Mouse (Mus musculus): ENCODE measurements around the gene Cdca4. TPM values are rescaled to one million over a fixed set of nuclear protein-coding genes. Genes with fewer than 3 reads are reported as not detected.

Cdca4 gene
- polyA plus RNA-seq, 1 experiment from 2014 or later, result 144 TPM

DNA sequence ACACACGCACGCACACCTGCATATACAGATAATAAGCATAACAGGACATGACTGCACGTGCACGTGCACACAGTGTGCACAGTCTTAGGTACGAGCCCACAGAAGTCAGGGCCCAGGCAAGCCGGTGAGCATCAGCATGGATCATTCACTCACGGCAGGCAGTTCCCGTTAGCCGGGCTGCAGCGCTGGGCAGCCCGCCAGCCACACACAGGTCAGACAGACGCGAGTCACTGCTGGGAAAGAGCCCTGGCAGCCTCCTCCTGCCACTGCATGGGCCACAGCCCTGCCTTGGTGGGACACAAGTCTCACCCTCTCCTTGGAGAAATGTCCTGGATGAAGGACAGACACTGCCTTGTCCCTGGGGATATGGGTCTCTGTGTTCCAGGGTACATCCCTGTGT is 25.2 kb downstream of the Cdca4 start:
- WGBS, result 57% methylated on average over 13 of the region's 13 CpGs

GRCm38 (mm10) chr12:112802917-112803316 is 26.3 kb downstream of the Cdca4 start:
- H3K27me3 ChIP-seq, result peaks cover 30% of the 10 kb centered on the region
- H3K9me3 ChIP-seq, result no peaks in the 10 kb centered on the region
- H3K9ac ChIP-seq, result no peak overlapping the region
- no peak for ATAC-seq (ENCODE audit: insufficient number of reproducible peaks, insufficient read depth, low FRiP score, low TSS enrichment)
- peak overlapping the region; percentile 100 for H3K4me2 ChIP-seq (replicated peaks)
- H3K4me3 ChIP-seq, result no peak overlapping the region
- no peak overlapping the region for H3K27ac ChIP-seq
- H3K36me3 ChIP-seq, result no peaks in the 10 kb centered on the region
- H3K4me1 ChIP-seq, result 0 out of 2 replicates have a peak, but pooled peaks cover 10% of the 10 kb centered on the region
- WGBS, result 25% methylated on average over 3 of the region's 3 CpGs

More for the DNA sequence above, 25.2 kb downstream of the Cdca4 start:
- Histone ChIP-seq H3K36me3 (no peaks in the 10 kb centered on the region), H3K4me2 (replicated peaks) (no peak overlapping the region), H3K4me3 (no peak overlapping the region), H3K9me3 (no peaks in the 10 kb centered on the region), H3K27ac (no peak overlapping the region), H3K4me1 (peaks cover 15% of the 10 kb centered on the region; the same call in 1 of the 2 replicates), H3K27me3 (peaks cover 30% of the 10 kb centered on the region), H3K9ac (no peak overlapping the region)
- no peak for ATAC-seq (ENCODE audit: insufficient number of reproducible peaks, insufficient read depth, low FRiP score, low TSS enrichment)

- peak within 1 kb of the TSS; percentile 63 for H3K9ac ChIP-seq
- H3K36me3 ChIP-seq, result no peaks in the 10 kb centered on the region
- H3K4me1 ChIP-seq, result 0 out of 2 replicates have a peak, but pooled peaks cover 10% of the 10 kb centered on the region
- H3K27ac ChIP-seq, result no peak within 1 kb of the TSS
- WGBS, result 5% methylated on average over 59 of the region's 69 CpGs
- peaks cover 32% of the 10 kb centered on the region for H3K27me3 ChIP-seq
- peak within 1 kb of the TSS; percentile 100 for H3K4me2 ChIP-seq (replicated peaks)
- H3K9me3 ChIP-seq, result no peaks in the 10 kb centered on the region
- peak; percentile 53 for ATAC-seq (ENCODE audit: insufficient number of reproducible peaks, insufficient read depth, low FRiP score, low TSS enrichment)
- H3K4me3 ChIP-seq, result peak within 1 kb of the TSS; percentile 55
Measured at GRCm38 (mm10) chr12:112801864-112802846, 27.1 kb downstream of the Cdca4 start, which contains the start of gene Ahnak2. Ahnak2 (minus strand) TSS chr12:112802657.

DNA sequence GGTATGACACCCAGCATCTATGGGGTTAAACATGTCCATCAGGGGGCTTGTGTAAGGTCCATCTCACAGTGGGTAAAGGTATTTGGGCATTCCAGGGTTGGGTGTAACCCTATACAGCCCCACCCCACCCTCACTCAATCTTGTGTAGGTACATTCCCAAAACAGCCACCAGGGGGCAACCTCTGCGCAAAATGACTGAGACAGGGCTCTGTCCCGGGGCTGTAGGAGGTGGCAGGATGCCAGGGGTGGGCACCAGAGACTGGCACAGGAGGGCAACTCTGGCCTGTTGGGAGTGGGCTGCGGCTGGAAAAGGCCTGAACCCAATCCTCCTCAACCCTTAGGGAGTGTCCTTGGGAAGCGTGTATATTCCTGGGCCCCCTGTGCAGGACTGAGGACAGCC is 28.7 kb downstream of the Cdca4 start:
- ATAC-seq (ENCODE audit: insufficient number of reproducible peaks, insufficient read depth, low FRiP score, low TSS enrichment), result no peak
- no peak overlapping the region for H3K9ac ChIP-seq
- no peak overlapping the region for H3K4me2 ChIP-seq (replicated peaks)
- WGBS, result 14% methylated on average over 4 of the region's 4 CpGs
- H3K4me1 ChIP-seq, result peaks cover 15% of the 10 kb centered on the region; the same call in 1 of the 2 replicates
- no peak overlapping the region for H3K4me3 ChIP-seq
- H3K36me3 ChIP-seq, result no peaks in the 10 kb centered on the region
- peaks cover 31% of the 10 kb centered on the region for H3K27me3 ChIP-seq
- no peaks in the 10 kb centered on the region for H3K9me3 ChIP-seq
- H3K27ac ChIP-seq, result no peak overlapping the region

DNA sequence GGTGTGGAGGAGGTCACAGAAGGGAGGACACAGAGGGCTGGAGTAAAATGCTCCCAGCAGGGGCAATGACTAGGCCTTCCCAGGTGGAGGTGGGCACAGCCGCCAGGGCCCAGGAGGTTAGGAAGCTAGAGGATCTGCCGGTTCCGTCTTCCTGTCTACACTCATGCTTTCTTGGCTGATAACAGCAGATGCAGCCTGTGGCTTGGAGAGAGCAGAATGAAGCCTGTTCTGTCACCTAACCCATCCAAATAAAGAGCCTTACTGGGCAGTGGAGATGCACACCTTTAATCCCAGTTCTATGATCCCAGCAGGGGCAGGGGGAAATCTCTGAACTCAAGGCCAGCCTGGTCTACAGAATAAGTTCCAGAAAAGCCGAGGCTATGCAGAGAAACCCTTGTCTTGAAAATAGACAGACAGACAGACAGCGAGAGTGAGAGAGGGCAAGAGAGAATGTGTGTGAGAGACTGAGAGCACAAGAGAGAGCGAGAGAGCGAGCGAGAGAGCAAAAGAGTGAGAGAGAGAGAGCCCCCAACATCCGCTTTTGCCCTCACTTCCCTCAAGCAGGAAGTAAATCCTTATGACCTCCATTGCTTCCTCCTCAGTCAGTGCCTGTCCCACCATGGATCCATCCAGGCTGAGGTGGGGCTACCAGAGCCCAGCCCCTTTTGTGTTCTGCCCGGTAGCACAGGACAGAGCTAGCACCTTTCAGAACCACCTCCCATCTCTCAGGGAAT is 29.8 kb downstream of the Cdca4 start:
- ATAC-seq (ENCODE audit: insufficient number of reproducible peaks, insufficient read depth, low FRiP score, low TSS enrichment), result no peak
- H3K4me2 ChIP-seq (replicated peaks), result no peak overlapping the region
- WGBS, result 80% methylated on average over 10 of the region's 10 CpGs
- H3K27ac ChIP-seq, result no peak overlapping the region
- H3K4me3 ChIP-seq, result no peak overlapping the region
- peaks cover 31% of the 10 kb centered on the region for H3K27me3 ChIP-seq
- no peaks in the 10 kb centered on the region for H3K36me3 ChIP-seq
- H3K9me3 ChIP-seq, result no peaks in the 10 kb centered on the region
- H3K9ac ChIP-seq, result no peak overlapping the region
- peaks cover 18% of the 10 kb centered on the region; the same call in 1 of the 2 replicates for H3K4me1 ChIP-seq

GRCm38 (mm10) chr12:112798716-112799115 is 30.5 kb downstream of the Cdca4 start:
- H3K9me3 ChIP-seq, result no peaks in the 10 kb centered on the region
- no peak overlapping the region for H3K9ac ChIP-seq
- H3K36me3 ChIP-seq, result no peaks in the 10 kb centered on the region
- 74% methylated on average over 5 of the region's 5 CpGs for WGBS
- no peak overlapping the region for H3K27ac ChIP-seq
- H3K4me1 ChIP-seq, result peaks cover 21% of the 10 kb centered on the region; the same call in 1 of the 2 replicates
- no peak overlapping the region for H3K4me2 ChIP-seq (replicated peaks)
- peaks cover 31% of the 10 kb centered on the region for H3K27me3 ChIP-seq
- ATAC-seq (ENCODE audit: insufficient number of reproducible peaks, insufficient read depth, low FRiP score, low TSS enrichment), result no peak
- H3K4me3 ChIP-seq, result no peak overlapping the region

GRCm38 (mm10) chr12:112798332-112798681 is 30.9 kb downstream of the Cdca4 start:
- Histone ChIP-seq H3K4me3 (no peak overlapping the region), H3K27ac (no peak overlapping the region), H3K4me2 (replicated peaks) (no peak overlapping the region), H3K9ac (no peak overlapping the region), H3K4me1 (peaks cover 21% of the 10 kb centered on the region; the same call in 1 of the 2 replicates), H3K9me3 (no peaks in the 10 kb centered on the region), H3K36me3 (no peaks in the 10 kb centered on the region), H3K27me3 (peaks cover 30% of the 10 kb centered on the region)
- ATAC-seq (ENCODE audit: insufficient number of reproducible peaks, insufficient read depth, low FRiP score, low TSS enrichment), result no peak
- WGBS, result 27% methylated on average over 5 of the region's 5 CpGs

DNA sequence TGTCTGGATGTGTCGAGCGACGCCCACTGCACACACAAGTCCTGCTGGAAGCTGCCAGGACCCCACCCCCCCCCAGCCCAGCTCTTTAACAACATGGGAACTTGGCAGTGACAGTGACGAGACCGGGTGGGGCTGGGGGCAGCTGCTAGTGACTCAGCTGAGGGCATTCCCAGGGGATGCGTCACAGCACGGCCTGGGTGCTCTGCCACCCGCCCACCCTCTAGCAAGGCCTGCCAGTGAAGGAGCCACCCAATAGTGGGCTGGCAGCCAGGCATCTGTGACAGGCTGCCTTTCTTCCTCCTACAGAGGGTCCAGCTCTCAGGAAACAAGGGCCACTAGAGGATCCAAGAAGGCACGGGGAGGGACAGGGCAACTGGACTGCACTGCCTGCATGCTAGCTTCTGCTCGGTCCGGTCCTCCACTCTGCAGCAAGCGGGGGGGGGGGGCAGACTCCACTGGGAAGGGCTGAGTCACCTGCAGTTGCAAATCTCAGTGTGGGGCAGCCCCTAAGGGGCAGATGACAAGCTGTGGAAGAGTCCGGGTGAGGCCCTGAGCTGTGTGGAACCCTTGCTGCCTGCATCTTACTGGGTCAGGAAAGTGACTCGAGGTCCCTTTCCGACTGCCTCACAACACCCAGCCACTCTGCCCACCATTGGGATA is 31.4 kb downstream of the Cdca4 start:
- H3K4me3 ChIP-seq, result no peak overlapping the region
- H3K27ac ChIP-seq, result no peak overlapping the region
- WGBS, result 64% methylated on average over 15 of the region's 15 CpGs
- no peak overlapping the region for H3K4me2 ChIP-seq (replicated peaks)
- H3K9me3 ChIP-seq, result no peaks in the 10 kb centered on the region
- no peak for ATAC-seq (ENCODE audit: insufficient number of reproducible peaks, insufficient read depth, low FRiP score, low TSS enrichment)
- H3K9ac ChIP-seq, result no peak overlapping the region
- no peaks in the 10 kb centered on the region for H3K36me3 ChIP-seq
- H3K4me1 ChIP-seq, result peaks cover 21% of the 10 kb centered on the region; the same call in 1 of the 2 replicates
- peaks cover 26% of the 10 kb centered on the region for H3K27me3 ChIP-seq

GRCm38 (mm10) chr12:112796551-112797510 is 32.4 kb downstream of the Cdca4 start:
- H3K27ac ChIP-seq, result no peak overlapping the region
- H3K4me1 ChIP-seq, result peaks cover 19% of the 10 kb centered on the region; the same call in 1 of the 2 replicates
- H3K9ac ChIP-seq, result no peak overlapping the region
- H3K4me3 ChIP-seq, result no peak overlapping the region
- no peak for ATAC-seq (ENCODE audit: insufficient number of reproducible peaks, insufficient read depth, low FRiP score, low TSS enrichment)
- H3K27me3 ChIP-seq, result peaks cover 18% of the 10 kb centered on the region
- H3K36me3 ChIP-seq, result no peaks in the 10 kb centered on the region
- WGBS, result 47% methylated on average over 17 of the region's 17 CpGs
- no peak overlapping the region for H3K4me2 ChIP-seq (replicated peaks)
- H3K9me3 ChIP-seq, result no peaks in the 10 kb centered on the region

DNA sequence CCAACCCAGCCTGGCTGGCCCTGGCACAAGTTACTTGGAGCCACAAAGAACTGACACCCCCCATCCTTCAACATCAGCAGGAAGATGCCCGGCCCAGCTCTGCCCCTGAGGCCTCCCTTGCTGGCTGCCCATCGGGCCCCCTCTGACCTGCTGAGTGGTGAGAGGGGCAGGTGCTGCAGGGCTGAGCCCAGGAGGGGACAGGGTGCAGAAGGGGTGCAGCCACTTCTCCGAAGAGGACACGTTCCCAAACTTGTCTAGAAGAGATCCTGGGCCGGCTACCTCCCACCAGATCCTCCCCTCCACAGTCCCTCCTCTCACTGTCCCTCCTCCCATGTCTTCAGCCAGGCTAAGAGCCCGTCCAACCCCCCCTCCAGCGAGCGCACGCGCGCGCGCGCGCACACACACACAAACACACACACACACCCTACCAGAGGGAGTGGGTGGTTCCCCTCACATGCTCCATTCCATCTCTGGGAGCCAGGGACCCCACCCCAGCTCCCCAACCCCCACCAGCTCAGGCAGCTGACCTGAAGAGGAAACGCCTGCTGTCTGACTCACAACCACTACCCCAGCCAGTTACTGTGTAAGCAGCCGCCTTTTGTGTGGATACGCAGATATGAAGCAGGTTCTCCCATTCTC is 33.6 kb downstream of the Cdca4 start:
- no peak overlapping the region for H3K27ac ChIP-seq
- H3K4me3 ChIP-seq, result no peak overlapping the region
- H3K9me3 ChIP-seq, result no peaks in the 10 kb centered on the region
- peaks cover 18% of the 10 kb centered on the region for H3K4me1 ChIP-seq
- peaks cover 6% of the 10 kb centered on the region; the same call in 1 of the 2 replicates for H3K27me3 ChIP-seq
- no peak overlapping the region for H3K4me2 ChIP-seq (replicated peaks)
- no peak for ATAC-seq (ENCODE audit: insufficient number of reproducible peaks, insufficient read depth, low FRiP score, low TSS enrichment)
- no peaks in the 10 kb centered on the region for H3K36me3 ChIP-seq
- WGBS, result 62% methylated on average over 18 of the region's 18 CpGs
- peak overlapping the region; percentile 1; the same call in 1 of the 2 replicates for H3K9ac ChIP-seq
